Mouse (Mus musculus): ENCODE data around the gene Vcl. TPM values are rescaled to one million over a fixed set of nuclear protein-coding genes. Genes with fewer than 3 reads are reported as not detected.
A peak's percentile ranks its signal among the peaks of the same experiment; 100 is the strongest.

Vcl gene
- polyA plus RNA-seq, 1 experiment from 2014 or later = 108 TPM

DNA sequence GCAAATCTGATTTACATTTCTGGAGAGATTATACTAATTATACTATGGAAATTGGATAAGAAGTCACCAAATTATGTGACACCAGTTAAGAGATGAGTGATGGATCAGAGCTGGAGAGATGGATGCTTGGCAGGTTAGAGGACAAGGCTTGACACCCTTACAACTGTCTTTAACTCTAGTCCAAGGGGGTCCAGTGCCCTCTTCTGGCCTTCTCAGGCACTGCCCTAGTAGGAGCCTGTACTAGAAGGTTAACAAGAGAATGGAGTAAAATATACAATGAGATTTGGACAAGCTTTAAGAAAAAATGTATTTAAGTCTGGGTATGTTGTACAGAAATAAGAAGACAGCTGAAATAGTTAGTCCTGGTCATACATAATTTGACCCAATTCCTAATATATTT is 119.7 kb downstream of the Vcl start:
- no peaks in the 10 kb centered on the region for H3K27me3 ChIP-seq (replicated peaks)
- no peak for ATAC-seq (ENCODE audit: insufficient number of reproducible peaks, low FRiP score)

DNA sequence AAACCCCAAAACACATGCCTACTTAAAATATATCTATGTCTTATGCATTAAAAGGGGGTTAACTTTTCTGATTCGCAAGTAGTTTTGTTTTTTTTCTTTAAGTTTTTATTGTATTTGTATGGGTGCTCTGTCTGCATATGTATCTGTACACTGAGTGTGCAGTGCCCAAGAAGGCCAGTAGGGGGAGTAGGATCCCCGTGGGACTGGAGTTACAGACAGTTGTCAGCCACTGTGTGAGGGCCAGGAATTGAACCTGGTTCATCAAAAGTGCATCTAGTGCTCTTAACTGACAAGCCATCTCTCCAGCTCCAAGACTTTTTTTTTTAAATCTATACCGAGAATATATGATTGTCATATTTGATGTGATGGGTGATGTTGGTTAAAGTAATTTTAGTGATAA is 121.5 kb downstream of the Vcl start:
- H3K4me2 ChIP-seq = peak overlapping the region; percentile 76; the same call in 1 of the 2 replicates
- H3K4me3 ChIP-seq = no peak overlapping the region
- H3K27me3 ChIP-seq (replicated peaks) = no peaks in the 10 kb centered on the region
- no peak overlapping the region for H3K9ac ChIP-seq
- WGBS = 66% methylated on average over 3 of the region's 3 CpGs
- no peak for ATAC-seq (ENCODE audit: insufficient number of reproducible peaks, low FRiP score)
- H3K4me1 ChIP-seq (replicated peaks) = peaks cover 19% of the 10 kb centered on the region
- H3K9me3 ChIP-seq (replicated peaks) = no peaks in the 10 kb centered on the region
- no peaks in the 10 kb centered on the region; the same call in 1 of the 2 replicates for H3K36me3 ChIP-seq
- H3K27ac ChIP-seq (ENCODE audit: poor library complexity, severe bottlenecking) = no peak overlapping the region

More for the DNA sequence above, 119.7 kb downstream of the Vcl start:
- peaks cover 7% of the 10 kb centered on the region for H3K36me3 ChIP-seq
- no peak overlapping the region for H3K4me2 ChIP-seq
- no peaks in the 10 kb centered on the region for H3K9me3 ChIP-seq (replicated peaks)
- no peak overlapping the region for H3K4me3 ChIP-seq
- no peak overlapping the region for H3K9ac ChIP-seq
- peaks cover 19% of the 10 kb centered on the region for H3K4me1 ChIP-seq (replicated peaks)
- no peak overlapping the region for H3K27ac ChIP-seq (ENCODE audit: poor library complexity, severe bottlenecking)

DNA sequence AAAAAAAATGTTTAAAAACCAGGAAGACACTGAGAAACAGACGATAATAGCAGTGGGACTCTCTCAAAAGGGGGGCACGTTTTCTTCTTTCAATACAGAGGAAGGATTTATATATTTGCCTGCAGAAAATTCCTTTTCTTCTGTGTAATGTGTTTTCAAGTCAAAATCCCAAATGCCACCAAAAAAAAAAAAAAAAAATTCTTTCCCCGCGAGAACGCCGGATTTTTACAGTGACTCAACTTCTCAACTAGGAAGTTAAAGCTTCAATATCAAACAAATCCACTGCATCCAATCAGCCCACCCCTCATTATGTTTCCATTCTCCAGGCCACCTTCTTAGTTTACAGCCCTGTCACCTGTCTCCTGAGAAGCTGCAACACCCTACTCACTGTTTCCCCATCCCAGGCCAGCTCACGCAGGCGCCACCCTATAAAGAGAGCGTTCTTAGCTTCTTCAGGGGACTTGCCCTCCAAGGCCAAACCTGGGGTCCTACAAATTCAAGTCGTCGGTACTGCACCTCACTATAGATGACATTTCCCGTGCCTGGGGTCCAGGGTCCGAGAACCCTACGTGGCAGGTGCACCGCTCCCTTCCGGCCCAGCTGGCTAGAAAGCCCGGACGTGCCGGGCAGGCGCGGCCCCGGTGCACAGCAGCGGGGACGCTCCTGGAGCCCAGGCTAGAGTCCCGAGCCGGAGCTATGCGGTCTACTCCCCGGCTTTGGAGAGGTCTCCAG is 122.3 kb downstream of the Vcl start:
- Histone ChIP-seq H3K27ac (ENCODE audit: poor library complexity, severe bottlenecking) (peak overlapping the region; percentile 83), H3K4me1 (replicated peaks) (peaks cover 19% of the 10 kb centered on the region), H3K9me3 (replicated peaks) (no peaks in the 10 kb centered on the region), H3K4me2 (peak overlapping the region; percentile 76), H3K36me3 (peaks cover 4% of the 10 kb centered on the region; the same call in 1 of the 2 replicates), H3K27me3 (replicated peaks) (no peaks in the 10 kb centered on the region), H3K4me3 (peak overlapping the region; percentile 82), H3K9ac (peak overlapping the region; percentile 81)
- WGBS = 8% methylated on average over 28 of the region's 28 CpGs
- ATAC-seq (ENCODE audit: insufficient number of reproducible peaks, low FRiP score) = 0 out of 2 replicates have a peak, but pooled peaks have one; percentile 12

DNA sequence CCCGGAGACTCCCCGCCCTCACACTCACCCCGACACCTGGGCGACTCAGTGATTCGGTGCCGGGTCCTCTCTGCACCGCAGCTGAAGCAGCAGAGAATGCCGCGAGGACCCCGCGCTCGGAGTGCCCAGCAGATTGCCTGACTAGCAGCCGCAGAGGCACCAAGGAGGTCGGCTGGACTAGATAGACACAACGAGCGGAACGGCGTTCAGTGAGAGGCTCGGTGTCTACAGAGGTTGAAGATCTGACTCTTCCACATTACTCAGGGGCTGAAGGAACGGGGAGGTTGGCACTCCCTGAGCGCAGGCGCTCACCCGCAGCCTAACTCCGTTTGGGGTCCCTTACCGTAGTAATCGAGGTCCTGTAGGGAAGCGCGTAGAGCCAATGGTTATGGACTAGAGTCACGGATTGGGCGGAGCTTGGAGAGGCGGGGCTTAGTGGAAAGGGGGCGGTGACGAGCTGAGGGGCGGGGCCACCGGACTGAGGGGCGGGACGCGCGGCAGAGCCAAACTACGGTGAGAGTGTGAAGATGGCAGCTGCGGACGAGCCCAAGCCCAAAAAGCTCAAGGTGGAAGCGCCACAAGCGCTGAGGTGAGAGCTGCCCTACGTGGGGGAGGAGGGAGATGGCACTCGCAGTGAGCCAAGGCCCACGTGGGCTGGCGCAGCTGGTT is 123.0 kb downstream of the Vcl start, which contains the start of the genes Ap3m1 and Adk:
Ap3m1 (minus strand) TSS at position 397 of the 669 bp plus-strand sequence.
Adk (plus strand) TSS at position 463 of the 669 bp plus-strand sequence.
- WGBS = under 1% methylated on average over 48 of the region's 48 CpGs
- Histone ChIP-seq H3K27ac (ENCODE audit: poor library complexity, severe bottlenecking) (peak within 1 kb of the TSS; percentile 83), H3K9me3 (replicated peaks) (no peaks in the 10 kb centered on the region), H3K36me3 (peaks cover 5% of the 10 kb centered on the region; the same call in 1 of the 2 replicates), H3K27me3 (replicated peaks) (no peaks in the 10 kb centered on the region), H3K4me3 (peak within 1 kb of the TSS; percentile 82), H3K9ac (peak within 1 kb of the TSS; percentile 81), H3K4me1 (replicated peaks) (peaks cover 19% of the 10 kb centered on the region), H3K4me2 (peak within 1 kb of the TSS; percentile 76)
- peak; percentile 97 for ATAC-seq (ENCODE audit: insufficient number of reproducible peaks, low FRiP score)

DNA sequence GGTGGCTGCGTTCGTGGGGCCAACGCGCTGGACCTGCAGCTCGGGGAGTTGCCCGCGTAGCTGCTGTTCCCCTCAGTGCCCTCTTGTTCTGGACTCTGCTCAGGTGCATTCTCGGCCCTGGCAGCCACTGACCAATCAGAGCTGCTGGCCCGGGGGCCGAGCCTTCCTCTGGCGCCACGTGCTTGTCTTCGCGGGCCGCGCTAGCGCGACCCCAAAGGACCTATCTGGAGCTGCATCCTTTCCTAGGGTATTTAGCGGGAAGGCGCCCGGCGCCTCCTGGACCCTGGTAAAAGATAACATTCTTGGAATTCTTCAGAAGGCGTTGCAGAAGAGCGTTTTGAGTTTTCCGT is 123.6 kb downstream of the Vcl start:
- Histone ChIP-seq H3K9ac (peak overlapping the region; percentile 71), H3K27ac (ENCODE audit: poor library complexity, severe bottlenecking) (peak overlapping the region; percentile 83), H3K4me3 (peak overlapping the region; percentile 82), H3K4me2 (peak overlapping the region; percentile 76), H3K36me3 (peaks cover 7% of the 10 kb centered on the region; the same call in 1 of the 2 replicates), H3K9me3 (replicated peaks) (no peaks in the 10 kb centered on the region), H3K27me3 (replicated peaks) (no peaks in the 10 kb centered on the region), H3K4me1 (replicated peaks) (peaks cover 18% of the 10 kb centered on the region)
- under 1% methylated on average over 25 of the region's 25 CpGs for WGBS
- peak; percentile 81 for ATAC-seq (ENCODE audit: insufficient number of reproducible peaks, low FRiP score)

DNA sequence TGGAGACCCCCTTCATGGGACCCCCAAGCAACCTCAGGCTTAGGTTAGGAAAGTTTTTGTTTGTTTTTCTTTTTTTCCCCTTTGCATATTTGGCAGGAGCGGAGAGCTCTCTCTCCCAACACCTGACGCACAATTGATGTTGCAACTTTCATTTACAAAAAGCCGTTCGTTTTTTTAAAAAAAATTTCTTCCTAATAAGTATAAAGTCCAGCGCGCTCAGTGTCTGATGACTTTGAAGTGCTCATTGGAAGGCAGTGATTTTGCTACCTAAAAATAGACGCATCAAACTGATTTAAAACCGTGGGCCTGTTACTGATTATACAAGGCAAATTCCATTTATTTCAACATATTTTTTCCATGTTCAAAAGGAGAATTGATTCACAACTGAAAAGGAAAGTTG is 124.0 kb downstream of the Vcl start:
- 5% methylated on average over 8 of the region's 8 CpGs for WGBS
- Histone ChIP-seq H3K36me3 (peaks cover 7% of the 10 kb centered on the region; the same call in 1 of the 2 replicates), H3K9me3 (replicated peaks) (no peaks in the 10 kb centered on the region), H3K27ac (ENCODE audit: poor library complexity, severe bottlenecking) (peak overlapping the region; percentile 83), H3K27me3 (replicated peaks) (no peaks in the 10 kb centered on the region), H3K4me3 (peak overlapping the region; percentile 82), H3K9ac (peak overlapping the region; percentile 71), H3K4me1 (replicated peaks) (peaks cover 14% of the 10 kb centered on the region), H3K4me2 (peak overlapping the region; percentile 76)
- ATAC-seq (ENCODE audit: insufficient number of reproducible peaks, low FRiP score) = no peak

DNA sequence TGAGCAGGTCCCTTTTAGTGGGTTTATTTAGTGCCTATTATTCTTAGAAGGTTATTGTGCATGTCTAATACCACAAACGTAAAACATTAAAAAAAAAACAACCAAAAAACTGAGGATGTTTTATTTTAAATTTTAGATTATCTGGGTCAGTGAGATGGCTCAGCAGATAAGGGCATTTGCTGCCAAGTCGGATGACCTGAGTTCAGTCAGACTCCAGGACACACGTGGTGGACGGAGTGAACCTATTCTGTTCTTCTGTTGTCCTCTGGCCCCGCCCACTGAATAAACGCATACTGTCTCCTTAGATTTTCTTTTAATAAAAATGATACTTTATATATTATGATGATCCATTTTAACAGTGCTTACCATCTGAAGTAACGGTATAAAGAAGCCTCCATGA is 124.4 kb downstream of the Vcl start:
- H3K9ac ChIP-seq = no peak overlapping the region
- peak overlapping the region; percentile 76 for H3K4me2 ChIP-seq
- no peaks in the 10 kb centered on the region for H3K9me3 ChIP-seq (replicated peaks)
- peaks cover 13% of the 10 kb centered on the region for H3K4me1 ChIP-seq (replicated peaks)
- no peak overlapping the region for H3K27ac ChIP-seq (ENCODE audit: poor library complexity, severe bottlenecking)
- peak overlapping the region; percentile 82 for H3K4me3 ChIP-seq
- H3K36me3 ChIP-seq = peaks cover 7% of the 10 kb centered on the region; the same call in 1 of the 2 replicates
- no peaks in the 10 kb centered on the region for H3K27me3 ChIP-seq (replicated peaks)
- WGBS = 45% methylated on average over 7 of the region's 7 CpGs
- no peak for ATAC-seq (ENCODE audit: insufficient number of reproducible peaks, low FRiP score)

DNA sequence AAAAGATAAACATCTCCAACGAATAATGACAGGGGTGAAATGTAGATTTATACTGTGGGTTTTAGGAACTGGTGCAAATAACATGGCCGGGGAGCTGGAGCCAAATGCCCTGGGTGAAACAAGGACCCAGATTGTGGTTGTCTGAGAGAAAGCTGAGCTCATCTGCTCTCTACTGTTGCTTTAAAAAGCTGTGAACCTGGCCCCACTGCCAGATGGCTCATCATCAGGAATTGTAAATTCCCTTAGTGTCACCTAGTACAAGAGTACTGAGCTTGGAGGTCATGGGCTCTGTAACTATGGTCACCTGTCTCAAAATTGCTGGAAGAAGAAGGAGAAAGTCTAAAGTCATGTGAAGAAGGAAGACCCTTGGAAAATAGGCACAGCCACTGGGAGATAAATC is 129.8 kb downstream of the Vcl start:
- peaks cover 7% of the 10 kb centered on the region; the same call in 1 of the 2 replicates for H3K36me3 ChIP-seq
- H3K4me1 ChIP-seq (replicated peaks) = peaks cover 7% of the 10 kb centered on the region
- no peak for ATAC-seq (ENCODE audit: insufficient number of reproducible peaks, low FRiP score)
- no peak overlapping the region for H3K4me3 ChIP-seq
- no peak overlapping the region for H3K4me2 ChIP-seq
- WGBS = 76% methylated on average over 2 of the region's 2 CpGs
- H3K9me3 ChIP-seq (replicated peaks) = no peaks in the 10 kb centered on the region
- no peak overlapping the region for H3K9ac ChIP-seq
- H3K27ac ChIP-seq (ENCODE audit: poor library complexity, severe bottlenecking) = no peak overlapping the region
- H3K27me3 ChIP-seq (replicated peaks) = no peaks in the 10 kb centered on the region

DNA sequence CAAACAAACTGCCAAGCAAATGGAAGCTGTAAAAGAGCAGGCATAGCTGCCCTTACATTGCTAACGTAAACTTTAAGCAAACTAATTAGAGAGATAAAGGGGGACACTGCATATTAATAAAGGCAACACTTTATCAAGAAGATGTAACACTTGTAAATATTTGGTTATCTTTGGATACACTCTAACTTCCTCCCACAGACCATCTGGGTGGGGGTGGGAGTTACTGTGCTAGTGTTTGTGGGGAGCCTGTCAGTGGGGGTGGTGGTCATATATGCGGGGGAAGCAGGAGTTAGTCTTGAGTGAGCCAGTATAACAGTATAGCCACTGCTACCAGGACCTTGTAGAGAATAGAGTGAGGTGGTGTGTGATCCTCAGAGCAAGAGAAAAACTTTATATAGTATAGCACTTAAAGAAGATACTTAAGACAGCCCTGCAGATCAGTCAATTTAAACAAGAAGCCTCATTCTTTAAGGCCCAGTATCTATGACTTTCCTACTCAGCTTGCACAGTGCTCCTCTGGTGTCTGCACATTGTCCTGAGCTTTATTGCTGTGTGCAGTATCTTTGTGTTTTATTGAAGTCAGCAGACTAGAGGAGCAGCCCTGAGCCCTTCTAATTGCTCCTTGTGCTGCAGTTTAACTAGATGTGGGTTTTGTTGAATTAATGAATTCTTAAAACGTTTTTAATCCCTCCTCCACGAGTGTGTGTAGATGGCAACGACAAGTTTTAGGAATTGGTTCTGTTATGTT is 133.7 kb downstream of the Vcl start:
- H3K4me3 ChIP-seq = no peak overlapping the region
- H3K27ac ChIP-seq (ENCODE audit: poor library complexity, severe bottlenecking) = no peak overlapping the region
- no peak for ATAC-seq (ENCODE audit: insufficient number of reproducible peaks, low FRiP score)
- WGBS = 65% methylated on average over 5 of the region's 5 CpGs
- no peak overlapping the region for H3K9ac ChIP-seq
- H3K36me3 ChIP-seq = no peaks in the 10 kb centered on the region
- H3K4me1 ChIP-seq (replicated peaks) = peaks cover 19% of the 10 kb centered on the region
- H3K27me3 ChIP-seq (replicated peaks) = no peaks in the 10 kb centered on the region
- H3K9me3 ChIP-seq (replicated peaks) = no peaks in the 10 kb centered on the region
- H3K4me2 ChIP-seq = no peak overlapping the region

DNA sequence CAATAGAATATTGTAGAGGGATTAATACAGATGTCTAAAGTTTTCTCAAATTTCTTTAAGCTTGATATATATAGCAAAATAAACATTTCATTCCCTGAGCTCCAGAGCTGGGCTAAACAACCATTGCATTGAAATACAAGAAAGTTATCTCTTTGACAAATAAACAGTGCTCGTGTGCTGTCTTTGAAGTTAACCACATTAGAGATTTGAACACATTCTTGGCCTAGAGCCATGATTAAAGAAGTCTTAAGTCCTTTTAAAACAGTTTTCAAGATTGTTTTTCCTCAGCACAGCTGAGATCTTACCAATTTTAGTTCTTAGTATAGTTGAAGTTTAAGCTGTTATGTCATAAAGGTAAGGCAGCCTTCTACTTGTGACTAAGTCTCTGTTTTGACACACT is 135.1 kb downstream of the Vcl start:
- no peak overlapping the region for H3K9ac ChIP-seq
- peaks cover 19% of the 10 kb centered on the region for H3K4me1 ChIP-seq (replicated peaks)
- 30% methylated on average over 1 of the region's 1 CpGs for WGBS
- no peak overlapping the region for H3K4me3 ChIP-seq
- no peak for ATAC-seq (ENCODE audit: insufficient number of reproducible peaks, low FRiP score)
- H3K27ac ChIP-seq (ENCODE audit: poor library complexity, severe bottlenecking) = no peak overlapping the region
- H3K4me2 ChIP-seq = no peak overlapping the region
- no peaks in the 10 kb centered on the region for H3K27me3 ChIP-seq (replicated peaks)
- H3K36me3 ChIP-seq = no peaks in the 10 kb centered on the region
- no peaks in the 10 kb centered on the region for H3K9me3 ChIP-seq (replicated peaks)
